Mouse (Mus musculus) kidney, adult 2 months (tissue): Measurements from ENCODE around the gene Ehd4. TPM values are rescaled to one million over a fixed set of nuclear protein-coding genes. Genes with fewer than 3 reads are reported as not detected.
A peak's percentile ranks its signal among the peaks of the same experiment; 100 is the strongest.

Experiments
- DNase-seq: peaks from one replicate; pipeline ENCODE4 v3.0.0; 2021
- H3K27ac ChIP-seq: fragments of 200-500 bp; 2 replicates; pipeline ENCODE4 v1.5.1; 2012; ENCODE audit warnings: low read depth, low read length, control low read depth, inconsistent platforms; ENCODE audit not compliant: insufficient read depth
- H3K27me3 ChIP-seq: fragments of 200-500 bp; replicated peaks from 2 replicates; pipeline ENCODE4 v1.6.1; 2012; ENCODE audit warnings: mild to moderate bottlenecking, moderate library complexity, low read length, inconsistent platforms; ENCODE audit not compliant: control insufficient read depth, insufficient read depth
- H3K36me3 ChIP-seq: fragments of 200-500 bp; 2 replicates; pipeline ENCODE4 v1.6.1; 2012; ENCODE audit warnings: mild to moderate bottlenecking, moderate library complexity, low read length, inconsistent platforms; ENCODE audit not compliant: control insufficient read depth, insufficient read depth
- H3K4me1 ChIP-seq: fragments of 200-500 bp; 2 replicates; pipeline ENCODE4 v1.6.1; 2011; ENCODE audit warnings: low read length; ENCODE audit not compliant: control insufficient read depth, insufficient read depth
- H3K4me3 ChIP-seq: fragments of 200-500 bp; 2 replicates; pipeline ENCODE4 v1.5.1; 2011; ENCODE audit warnings: mild to moderate bottlenecking, low read depth, low read length, control low read depth; ENCODE audit not compliant: insufficient read depth
- CTCF ChIP-seq: fragments of 200-500 bp; conservative IDR thresholded peaks from 2 replicates; pipeline ENCODE4 v1.5.1; 2011; ENCODE audit warnings: low read depth, mild to moderate bottlenecking, control low read depth, low read length, moderate library complexity, mixed read lengths; ENCODE audit not compliant: insufficient read depth, insufficient read length
- POLR2A ChIP-seq: fragments of 200-500 bp; IDR thresholded peaks from one replicate; pipeline ENCODE4 v1.6.1; 2011; ENCODE audit warnings: low read depth, low read length, control low read depth
- WGBS: fragments of 180-500 bp; shearing (Covaris S2); methylation state at CpG from one replicate; pipeline ENCODE4 v1.1.7; 2018; 5-methylcytosine and 5-hydroxymethylcytosine counted together
- polyA plus RNA-seq: library from polyadenylated mRNA; depleted of rRNA; stranded (reverse); fragments of >200 nt; gene quantifications from 2 replicates; pipeline ENCODE4 v1.2.3, GENCODE M21; 2012

The Ehd4 gene
- polyA plus RNA-seq, 1 experiment, result 38.2 TPM

DNA sequence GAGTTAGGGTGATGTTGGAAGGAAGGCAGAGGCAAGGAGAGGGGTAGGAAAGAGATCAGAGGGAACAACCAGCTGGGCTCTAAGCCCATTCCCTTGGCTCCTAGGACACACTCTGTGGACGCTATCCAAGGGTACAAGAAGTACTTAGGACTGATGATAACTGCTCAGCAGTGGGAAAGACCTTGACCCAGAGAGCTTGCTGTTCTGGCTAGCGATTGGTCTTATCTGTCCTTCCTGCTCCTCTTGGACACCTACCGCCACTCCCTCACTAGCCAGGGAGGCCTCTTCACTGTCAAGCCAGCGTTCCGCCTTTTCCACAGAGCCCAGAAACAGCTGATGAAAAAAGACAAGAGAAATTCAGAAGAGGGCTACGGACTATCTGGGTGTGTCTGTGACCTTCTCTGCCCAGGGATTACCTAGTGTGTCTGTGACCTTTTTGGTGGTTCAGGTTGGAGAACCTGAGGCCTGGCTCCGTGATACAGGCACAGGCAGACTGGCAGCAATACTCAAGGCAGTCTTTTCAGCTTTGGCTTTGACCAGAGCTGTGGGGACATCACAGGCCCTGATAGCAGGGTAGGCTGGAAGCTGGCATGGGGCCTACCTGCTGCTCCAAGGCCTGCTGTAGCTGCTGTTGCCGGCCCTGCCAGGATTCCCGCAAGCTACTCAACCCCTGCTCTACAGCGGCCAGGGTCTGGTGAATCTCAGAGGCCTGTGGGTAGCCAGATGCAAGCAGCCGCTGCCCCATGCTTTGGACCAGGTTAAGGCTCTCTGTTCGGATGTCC lies 99.4 kb downstream of the Ehd4 start:
- WGBS, result 89% methylated on average over 12 of the region's 12 CpGs
- Histone ChIP-seq H3K27me3 (no peaks in the 10 kb centered on the region), H3K27ac (no peak overlapping the region), H3K36me3 (no peaks in the 10 kb centered on the region), H3K4me1 (no peaks in the 10 kb centered on the region), H3K4me3 (no peak overlapping the region)
- TF ChIP-seq CTCF (no peak), POLR2A (no peak)
- no peak for DNase-seq

- 55% methylated on average over 6 of the region's 6 CpGs for WGBS
- Histone ChIP-seq H3K4me3 (no peak overlapping the region), H3K4me1 (no peaks in the 10 kb centered on the region), H3K27me3 (no peaks in the 10 kb centered on the region), H3K36me3 (no peaks in the 10 kb centered on the region), H3K27ac (no peak overlapping the region)
- TF ChIP-seq POLR2A, result no peak
- no peak for TF ChIP-seq CTCF
- no peak for DNase-seq
Measured at GRCm38 (mm10) chr2:120051405-120051804, 103.0 kb downstream of the Ehd4 start.

DNA sequence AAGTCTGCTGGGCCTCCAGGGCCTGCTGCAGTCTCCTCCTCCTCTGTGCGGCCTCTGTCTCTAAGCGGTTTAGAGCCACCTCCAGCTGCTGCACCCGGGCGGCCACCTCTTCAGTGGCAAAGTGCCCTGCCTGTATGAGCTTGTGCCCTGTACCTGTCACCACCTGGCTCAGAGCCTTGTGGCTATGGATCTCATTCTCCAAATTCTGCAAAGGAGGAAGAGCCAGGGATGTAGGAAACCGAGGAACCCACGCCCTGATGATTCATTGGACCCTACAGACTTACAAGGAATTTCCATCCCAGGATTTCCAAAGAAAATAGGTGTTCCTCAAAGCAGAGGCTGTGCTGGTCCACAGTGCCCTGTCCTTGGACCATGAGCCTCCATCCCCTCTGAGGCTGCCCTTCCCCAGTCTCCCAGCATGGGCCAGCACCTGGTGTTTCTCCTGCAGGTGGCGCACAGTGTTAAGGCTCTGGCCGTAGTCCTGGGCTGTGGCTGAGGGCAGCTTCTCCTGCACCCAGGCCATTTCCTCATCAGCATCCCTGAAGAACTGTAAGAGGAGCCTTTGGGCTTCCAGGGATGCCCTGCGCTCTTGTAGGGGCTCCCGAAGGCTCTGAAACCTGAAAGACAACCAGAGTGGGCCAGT lies 104.7 kb downstream of the Ehd4 start:
- Histone ChIP-seq H3K27me3 (no peaks in the 10 kb centered on the region), H3K27ac (no peak overlapping the region), H3K4me1 (no peaks in the 10 kb centered on the region), H3K36me3 (no peaks in the 10 kb centered on the region), H3K4me3 (no peak overlapping the region)
- WGBS, result 75% methylated on average over 10 of the region's 10 CpGs
- peak; percentile 56 for DNase-seq
- TF ChIP-seq POLR2A (no peak), CTCF (peak; percentile 81)

DNA sequence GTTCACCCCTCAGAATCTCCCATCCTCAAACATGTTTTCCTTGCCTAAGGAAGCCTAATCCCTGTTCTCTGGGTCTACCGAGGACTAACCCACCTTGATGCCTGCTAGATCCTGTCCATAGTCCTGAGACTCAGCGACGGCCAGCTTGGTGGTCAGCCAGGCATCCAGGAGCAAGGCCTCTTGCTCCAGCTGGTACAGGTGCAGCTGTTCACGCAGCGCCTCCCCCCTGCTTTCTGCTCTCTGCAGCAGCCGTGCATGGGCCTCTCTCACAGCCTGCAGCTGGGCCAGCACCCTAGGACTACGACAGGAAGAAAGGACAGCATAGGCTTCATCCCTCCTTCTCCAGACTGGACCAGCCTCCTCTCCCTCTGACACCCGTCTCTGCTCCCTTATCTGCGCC lies 106.2 kb downstream of the Ehd4 start:
- DNase-seq, result no peak
- no peak overlapping the region for H3K4me3 ChIP-seq
- WGBS, result 72% methylated on average over 9 of the region's 9 CpGs
- H3K27me3 ChIP-seq, result no peaks in the 10 kb centered on the region
- no peak overlapping the region for H3K27ac ChIP-seq
- H3K4me1 ChIP-seq, result no peaks in the 10 kb centered on the region
- no peaks in the 10 kb centered on the region for H3K36me3 ChIP-seq
- TF ChIP-seq POLR2A, result no peak
- TF ChIP-seq CTCF, result no peak

DNA sequence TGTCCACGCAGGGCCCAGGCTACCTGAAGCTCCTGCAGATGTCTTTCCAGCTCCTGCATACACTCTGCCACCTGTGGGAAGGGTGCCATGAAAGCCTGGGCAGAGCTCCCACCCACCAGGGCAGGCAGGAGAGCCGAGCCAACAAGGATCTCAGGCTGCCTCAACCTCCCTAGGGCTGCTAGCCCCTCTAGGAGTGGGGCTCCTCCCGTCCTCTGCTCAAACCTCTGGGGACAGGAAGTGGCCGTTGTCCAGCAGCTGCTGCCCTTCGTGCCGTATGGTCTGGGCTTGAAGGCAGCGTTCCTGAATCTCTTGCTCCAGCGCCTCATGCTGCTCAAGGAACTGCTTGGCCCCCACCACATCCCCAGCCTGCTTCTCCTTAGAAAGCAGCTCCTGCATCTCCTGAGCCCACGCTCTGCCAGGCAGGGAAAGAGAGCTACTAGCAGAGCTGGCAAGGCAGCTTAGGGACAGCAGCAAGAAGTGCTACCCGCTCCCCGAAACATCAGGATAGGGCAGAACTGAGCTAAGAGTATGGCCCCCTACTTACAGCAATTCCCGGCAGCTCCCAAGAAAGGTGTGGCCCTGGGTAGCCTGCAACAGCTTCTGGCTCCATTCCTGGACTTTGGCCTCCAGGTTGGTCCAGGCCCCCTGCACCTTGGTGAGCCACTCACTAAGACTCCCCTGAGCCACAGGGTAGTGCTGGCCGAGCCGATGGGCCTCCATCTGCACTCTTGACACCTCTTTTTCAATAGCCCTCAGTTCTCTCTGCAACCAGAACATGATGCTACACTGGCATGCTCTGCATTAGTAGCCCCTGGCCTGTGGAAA lies 107.7 kb downstream of the Ehd4 start:
- no peak for TF ChIP-seq CTCF
- no peak for TF ChIP-seq POLR2A
- Histone ChIP-seq H3K27ac (no peak overlapping the region), H3K4me1 (no peaks in the 10 kb centered on the region), H3K27me3 (no peaks in the 10 kb centered on the region), H3K36me3 (no peaks in the 10 kb centered on the region), H3K4me3 (no peak overlapping the region)
- 64% methylated on average over 14 of the region's 14 CpGs for WGBS
- no peak for DNase-seq

DNA sequence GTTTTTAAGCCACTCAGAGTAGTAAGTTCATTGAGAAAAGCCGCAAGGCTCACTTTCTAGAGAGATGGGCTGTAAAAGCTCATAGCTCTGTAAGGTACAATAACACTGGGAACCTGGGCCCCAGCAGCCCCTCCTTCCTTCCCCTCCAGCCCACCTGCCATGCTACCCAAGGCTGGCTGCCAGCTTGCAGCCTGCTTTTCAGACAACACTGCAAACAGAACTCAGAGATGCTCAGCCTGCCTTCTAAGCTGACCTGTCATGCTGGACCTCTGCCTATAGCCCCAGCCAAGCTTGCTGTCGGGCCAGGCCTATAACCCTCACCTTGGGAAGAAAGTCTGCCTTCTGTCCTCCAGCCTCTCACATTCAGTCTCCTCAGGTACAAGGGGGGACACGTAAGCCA lies 109.7 kb downstream of the Ehd4 start:
- Histone ChIP-seq H3K36me3 (no peaks in the 10 kb centered on the region), H3K27ac (no peak overlapping the region), H3K4me3 (no peak overlapping the region), H3K27me3 (no peaks in the 10 kb centered on the region), H3K4me1 (no peaks in the 10 kb centered on the region)
- WGBS, result 87% methylated on average over 3 of the region's 3 CpGs
- TF ChIP-seq CTCF, result no peak
- TF ChIP-seq POLR2A, result no peak
- DNase-seq, result no peak
